Mouse (Mus musculus) neural tube, embryonic 10.5 days (tissue): ENCODE measurements at regions not wholly inside any gene's neighbourhood (a gene's known extent, or its start where the extent isn't known, plus 50 kb on each side); places are given as distances from the start of the nearest gene placed in this dataset.
"Not testable (repeated sequence)": the region's sequence is repeated elsewhere in the genome, so short reads cannot be mapped to it uniquely, and the experiment has no call there.

Experiments
- DNase-seq: peaks from one replicate; pipeline ENCODE4 v3.0.0-alpha.2; 2017; ENCODE audit warnings: low spot score; ENCODE audit errors: extremely low spot score

DNA sequence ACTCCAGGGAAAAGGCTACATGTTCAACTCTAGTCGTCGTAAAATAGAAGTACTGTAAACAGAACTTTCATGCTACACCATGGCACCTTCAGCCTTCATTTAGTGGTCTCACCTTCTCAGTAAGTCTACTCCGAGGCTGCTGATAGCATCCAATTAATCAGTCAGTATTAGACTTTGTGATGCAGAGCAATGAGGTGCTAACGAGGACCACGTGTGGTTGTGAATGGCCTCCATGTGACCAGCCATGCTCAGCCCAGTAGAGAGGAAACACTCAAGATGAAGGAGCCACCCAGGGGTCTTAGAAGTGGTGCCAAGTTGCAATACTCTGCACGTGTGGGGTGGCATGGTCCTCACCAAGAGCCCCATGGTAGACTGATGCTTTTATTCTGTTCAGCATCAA lies 112.2 kb upstream of the Nt5e start:
- DNase-seq: no peak

DNA sequence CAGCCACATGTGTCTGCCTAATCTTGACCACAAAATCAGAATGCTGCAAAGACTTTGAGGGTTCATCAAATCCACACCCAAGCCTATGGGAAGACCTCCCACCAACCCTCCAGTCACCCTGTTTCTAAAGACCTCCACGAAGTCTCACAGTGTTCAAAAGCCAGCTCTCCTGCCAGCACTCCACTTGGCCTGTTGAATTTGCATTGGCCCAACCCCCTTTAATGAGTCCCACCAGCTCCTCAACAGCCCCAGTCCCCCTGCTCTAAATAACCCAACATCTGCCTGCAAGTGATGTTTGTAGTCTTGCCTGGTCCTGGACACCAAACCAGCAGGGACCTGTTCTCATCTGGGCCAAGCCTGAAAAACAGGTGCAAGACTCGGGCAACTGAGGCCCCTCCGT lies 106.6 kb upstream of the Nt5e start:
- no peak for DNase-seq

DNA sequence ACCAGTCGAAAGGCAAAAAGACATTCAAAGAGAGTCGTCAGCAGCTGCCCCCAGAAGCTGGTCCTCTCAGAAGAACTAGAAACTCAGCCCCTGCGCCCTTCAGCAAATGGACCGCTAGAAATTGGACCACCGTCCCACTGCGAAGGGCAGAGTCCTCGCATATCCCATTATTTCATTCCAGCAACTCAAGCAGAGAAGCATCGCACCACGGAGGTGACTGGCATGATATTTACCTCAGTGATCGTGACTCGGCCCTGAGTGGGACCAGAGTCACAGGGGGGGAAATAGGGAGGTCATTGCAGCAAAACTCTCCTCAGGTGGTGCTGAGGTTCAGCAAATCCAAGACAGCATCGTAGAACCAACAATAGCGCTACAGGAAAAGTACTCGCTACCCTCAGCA lies 105.7 kb upstream of the Nt5e start:
- no peak for DNase-seq

DNA sequence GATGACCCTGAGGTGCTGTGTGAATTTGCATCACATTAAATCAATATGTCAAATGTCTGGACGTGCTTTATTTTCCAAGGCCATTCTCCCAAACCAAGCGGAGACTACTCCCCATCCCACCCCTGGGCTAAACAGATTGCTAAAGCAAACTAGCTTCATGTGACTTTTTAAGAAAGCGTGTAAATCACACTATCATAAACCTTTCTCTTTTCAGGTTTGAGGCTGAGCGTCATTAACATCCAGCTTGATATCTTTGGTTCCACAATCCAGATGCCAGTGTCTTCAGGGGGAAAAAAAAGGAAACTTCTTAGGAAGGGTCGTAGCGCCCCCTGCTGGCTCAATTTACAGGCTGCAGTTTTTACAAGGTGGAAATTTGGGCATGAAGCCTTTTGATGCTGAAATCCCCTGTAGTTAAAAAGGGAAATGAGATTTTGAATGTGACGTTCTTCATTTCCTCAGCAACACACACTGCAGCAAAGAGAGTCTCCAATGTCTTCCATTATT lies 105.1 kb upstream of the Nt5e start:
- peak; percentile 79 for DNase-seq

DNA sequence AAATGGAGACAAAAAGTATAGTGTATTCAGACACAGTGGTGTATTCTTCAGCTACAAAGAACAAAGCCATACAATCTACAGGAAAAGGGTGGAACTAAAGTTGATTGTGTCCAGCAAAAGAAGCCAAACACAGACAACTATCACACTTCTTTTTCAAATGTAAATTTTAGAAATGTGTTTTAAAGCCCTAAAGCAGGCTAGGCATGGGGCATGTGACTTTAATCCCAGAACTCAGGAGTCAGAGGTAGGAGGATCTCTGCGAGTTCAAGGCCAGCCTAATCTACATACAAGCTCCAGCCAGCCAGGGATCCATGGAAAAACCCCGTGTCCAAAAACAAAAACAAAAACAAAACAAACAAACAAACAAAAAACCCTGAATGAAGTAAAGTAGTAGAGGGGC lies 89.9 kb upstream of the Nt5e start:
- no peak for DNase-seq

DNA sequence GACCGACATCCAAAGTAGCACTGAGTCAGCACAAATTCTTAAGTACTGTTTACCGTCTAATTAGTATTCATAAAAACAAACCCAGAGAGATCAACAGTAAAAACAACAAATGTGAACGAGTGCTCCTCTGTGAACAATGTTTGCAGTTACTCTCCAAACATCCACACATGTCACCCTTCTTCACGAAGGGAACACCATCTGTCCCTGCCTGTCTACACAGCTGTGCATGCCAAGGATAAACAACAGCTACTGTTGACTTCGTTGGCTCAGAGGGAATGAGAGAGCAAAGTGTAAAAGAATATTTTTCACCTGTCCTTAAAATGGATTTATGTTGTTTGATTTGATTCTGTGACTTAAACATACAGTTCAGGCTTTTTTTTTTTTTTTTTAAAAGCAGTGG lies 88.7 kb upstream of the Nt5e start:
- DNase-seq: no peak

DNA sequence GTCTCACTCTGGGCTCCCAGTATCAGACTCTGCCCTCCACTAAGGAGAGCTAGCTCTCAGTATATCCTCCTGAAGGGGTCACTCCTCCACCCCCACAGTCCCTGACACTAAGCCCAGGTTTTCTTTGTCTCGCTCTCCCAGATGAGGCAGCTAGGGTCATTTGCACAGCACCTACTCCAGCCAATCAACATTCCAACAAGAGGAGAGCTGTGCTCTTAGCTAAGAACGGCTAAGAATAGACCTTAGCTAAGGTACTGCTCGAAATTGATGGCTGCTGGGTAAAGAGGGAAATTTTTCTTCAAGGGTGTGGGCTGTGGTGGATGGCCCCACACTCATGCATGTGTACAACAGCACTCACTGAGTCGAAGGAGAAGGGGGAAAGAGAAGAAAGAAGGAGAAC lies 86.3 kb upstream of the Nt5e start:
- DNase-seq: no peak

DNA sequence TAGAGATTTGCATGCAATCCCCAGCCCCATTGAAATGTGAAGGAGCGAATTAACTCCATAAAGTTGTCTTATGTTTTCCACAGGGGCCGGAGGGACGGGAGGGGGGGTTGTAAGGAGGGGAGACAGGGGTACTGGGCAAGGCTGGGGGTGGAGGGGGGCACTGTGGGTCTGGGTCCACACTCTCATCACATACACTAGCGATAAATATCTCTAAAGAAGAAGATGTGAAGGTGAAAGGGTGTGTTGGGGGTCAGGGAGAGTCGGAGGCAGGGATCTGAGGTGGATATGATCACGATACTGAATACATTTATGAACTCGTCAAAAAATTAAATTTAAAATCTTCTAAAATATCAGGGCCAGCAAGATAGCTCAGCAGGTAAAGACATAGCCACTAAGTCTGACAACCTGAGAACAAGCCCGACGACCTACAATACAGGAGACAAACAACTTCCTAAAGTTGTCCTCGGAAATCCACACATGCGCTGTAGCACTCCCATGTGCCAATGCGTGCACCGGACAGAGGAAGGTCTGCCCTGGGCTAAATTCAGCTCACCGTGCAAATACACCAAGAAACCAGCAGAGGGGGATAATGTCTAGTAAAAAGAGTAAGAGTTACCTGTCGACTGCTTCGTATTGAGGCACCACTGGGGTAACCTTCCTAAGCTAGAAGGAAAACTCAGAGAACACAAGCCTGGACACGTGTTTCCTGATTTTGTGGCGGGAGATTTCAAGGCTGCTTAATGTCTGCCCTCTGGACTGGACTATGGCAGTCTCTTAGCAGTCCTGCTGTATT lies 85.6 kb upstream of the Nt5e start:
- peak; percentile 77 for DNase-seq

DNA sequence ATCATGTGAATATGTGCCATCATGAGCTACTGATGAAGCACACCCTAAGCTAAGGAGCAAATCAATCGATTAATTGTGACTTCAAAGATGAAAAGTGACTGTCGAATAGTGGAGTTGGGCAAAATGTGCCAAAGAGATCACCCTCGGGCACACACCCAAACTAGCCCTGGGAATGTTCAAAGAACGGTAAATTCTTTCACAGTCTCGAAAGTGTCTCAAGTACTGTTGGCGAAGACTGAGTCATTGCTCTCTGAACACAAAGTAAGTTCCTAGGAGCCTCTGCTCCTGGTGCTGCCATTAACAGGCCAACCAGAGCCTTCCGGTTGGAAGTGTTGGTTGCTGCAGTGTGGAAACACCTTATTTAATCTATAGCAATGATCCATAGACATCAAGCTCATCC lies 84.5 kb upstream of the Nt5e start:
- DNase-seq: no peak

DNA sequence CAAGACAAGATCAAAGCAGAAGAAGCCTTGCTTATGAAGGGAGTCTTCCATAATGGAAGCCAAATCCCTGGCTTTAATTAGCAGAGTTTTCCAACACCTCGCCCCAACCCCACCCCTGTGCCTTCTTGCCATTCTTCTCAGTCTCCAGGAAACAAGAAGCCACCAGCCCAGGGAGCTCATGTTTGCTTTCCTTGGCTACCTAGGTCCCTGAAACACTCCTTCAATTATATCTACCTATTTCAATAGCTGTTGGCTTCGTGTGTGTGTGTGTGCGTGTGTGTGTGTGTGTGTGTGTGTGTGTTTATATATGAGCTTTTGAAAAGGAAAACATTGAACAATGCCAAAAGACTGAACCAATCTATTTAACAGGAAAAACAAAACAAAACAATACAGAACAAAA lies 82.5 kb upstream of the Nt5e start:
- DNase-seq: no peak

DNA sequence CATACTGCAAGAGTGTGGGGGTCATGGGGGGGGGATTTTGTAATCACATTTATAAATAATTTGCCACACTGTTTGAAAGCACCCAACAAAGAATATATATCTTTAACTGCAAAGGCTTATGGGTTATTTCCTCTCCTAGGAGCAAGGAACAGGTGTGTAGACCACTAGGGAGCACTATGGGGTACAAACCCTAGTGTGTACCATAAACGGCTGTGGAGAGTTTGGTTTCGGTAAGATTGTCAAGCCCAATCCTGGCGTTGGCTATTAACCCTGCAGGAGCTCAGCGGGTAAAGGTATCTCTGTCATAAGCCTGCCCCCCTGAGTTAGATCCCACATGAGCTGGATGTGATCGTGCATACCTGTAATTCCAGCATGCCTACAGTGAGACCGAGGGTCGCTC lies 71.0 kb upstream of the Nt5e start:
- no peak for DNase-seq

DNA sequence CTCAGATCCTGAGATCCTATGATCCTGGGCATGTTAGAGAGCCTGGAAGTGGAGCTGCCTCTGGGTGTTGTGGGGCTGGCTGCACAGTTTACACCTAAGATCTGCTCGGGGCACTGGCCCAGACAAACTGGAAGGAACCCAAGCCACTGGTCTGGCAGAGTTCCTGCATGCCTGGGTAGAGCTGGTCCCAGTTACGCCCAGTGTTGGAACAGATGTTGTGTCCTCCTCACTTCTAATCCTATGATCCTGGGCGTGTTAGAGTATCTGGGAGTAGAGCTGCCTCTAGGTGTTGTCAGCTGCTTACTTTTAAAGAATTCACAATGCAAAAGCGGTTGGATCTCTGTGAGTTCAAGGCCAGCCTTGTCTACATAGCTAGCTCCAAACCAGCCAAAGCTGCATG lies 67.4 kb upstream of the Nt5e start:
- DNase-seq: no peak

DNA sequence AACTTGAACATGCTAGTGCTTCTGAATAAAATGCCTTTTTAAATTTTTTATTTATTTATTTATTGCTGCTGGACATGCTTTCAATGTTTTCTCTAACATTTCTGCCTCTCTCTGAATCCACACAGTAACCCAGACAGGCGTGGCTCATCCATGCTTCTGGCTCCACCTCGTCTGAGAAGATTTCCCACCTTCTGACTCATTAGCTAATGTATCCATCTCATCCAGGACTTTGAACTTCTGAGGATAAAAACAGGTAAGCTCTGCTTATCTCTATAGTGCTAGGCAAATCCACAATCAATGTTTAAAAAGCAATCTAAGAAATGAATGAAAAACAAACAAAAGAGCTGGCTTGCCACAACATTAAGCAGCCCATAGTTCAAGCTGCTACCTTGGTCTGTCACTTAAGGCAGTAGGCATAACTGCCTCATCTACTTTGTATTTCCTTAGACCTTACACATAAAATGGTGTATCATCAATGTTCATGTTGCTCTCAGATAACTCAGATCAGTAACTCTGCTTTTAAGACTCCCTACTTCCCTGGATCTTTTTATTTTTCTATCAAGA lies 66.8 kb upstream of the Nt5e start:
- no peak for DNase-seq

DNA sequence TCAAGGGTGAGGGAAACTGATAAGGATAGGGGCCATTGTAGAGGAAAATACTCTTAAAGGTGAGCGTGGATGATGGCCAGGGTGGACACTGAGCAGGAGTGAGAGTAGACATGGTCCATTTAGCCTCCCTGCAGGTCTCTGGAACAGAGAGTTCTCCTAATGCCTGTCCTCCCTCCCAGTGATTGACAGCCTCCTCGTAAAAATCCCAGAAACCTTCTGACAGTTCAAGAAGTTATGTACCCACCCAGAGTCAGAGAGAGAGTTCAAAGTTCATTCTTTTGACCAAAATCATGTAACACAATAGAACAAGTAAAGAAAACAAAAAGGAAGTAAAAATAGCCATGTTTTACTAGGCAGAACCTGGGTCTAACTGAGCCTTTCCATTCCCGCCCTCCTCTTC lies 64.5 kb upstream of the Nt5e start:
- no peak for DNase-seq

DNA sequence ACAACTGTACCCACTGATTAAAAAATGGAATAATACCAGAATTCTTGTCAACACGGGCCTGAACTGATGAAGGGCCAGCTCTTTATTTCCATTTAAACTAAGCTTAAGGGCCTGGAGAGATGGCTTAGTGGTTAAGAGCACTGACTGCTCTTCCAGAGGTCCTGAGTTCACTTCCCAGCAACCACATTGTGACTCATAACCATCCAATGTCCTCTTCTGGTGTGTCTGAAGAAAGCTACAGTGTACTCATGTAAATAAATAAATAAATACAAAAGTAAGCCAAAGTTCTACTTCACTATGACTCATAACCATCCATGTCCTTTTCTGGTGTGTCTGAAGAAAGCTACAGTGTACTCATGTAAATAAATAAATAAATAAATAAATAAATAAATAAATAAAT lies 60.7 kb upstream of the Nt5e start:
- not testable (repeated sequence) for DNase-seq

DNA sequence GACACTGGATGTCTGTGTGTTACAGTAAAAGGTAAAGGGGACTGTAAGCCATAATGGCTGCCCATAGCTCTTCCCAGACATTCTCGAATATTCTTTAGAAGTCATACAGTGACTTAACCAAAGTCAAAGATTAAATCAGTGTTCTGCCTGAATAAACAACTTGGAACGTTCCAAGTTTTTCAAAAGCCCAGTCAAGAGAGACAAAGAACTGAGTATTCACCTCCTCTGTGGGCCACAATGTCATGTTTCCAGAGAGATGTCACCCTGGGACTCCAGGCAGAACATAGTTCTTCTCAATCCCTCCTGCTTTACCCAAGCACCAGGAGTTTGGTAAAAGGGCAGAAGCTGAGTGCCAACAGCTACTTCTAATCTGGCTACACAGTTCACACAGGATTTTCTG lies 58.2 kb upstream of the Nt5e start:
- DNase-seq: no peak

DNA sequence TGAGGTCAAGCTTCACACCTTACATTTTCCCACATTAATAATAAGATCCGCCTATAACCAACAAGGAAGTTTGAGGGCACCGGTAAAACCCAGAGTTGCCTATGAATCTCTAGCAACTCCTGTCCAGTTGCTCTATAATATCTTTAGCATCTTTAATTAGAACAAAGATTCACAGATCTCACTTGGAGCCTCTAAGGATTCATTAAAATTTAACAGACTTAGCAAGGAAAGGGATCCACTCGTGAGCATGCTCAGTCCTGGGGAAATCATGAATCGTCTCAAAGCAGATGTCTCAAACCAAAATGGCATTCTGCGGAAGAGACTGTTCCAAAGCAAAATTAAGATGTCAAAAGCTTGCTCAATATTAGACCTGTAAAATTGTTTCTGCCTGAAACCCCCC lies 57.8 kb upstream of the Nt5e start:
- no peak for DNase-seq

DNA sequence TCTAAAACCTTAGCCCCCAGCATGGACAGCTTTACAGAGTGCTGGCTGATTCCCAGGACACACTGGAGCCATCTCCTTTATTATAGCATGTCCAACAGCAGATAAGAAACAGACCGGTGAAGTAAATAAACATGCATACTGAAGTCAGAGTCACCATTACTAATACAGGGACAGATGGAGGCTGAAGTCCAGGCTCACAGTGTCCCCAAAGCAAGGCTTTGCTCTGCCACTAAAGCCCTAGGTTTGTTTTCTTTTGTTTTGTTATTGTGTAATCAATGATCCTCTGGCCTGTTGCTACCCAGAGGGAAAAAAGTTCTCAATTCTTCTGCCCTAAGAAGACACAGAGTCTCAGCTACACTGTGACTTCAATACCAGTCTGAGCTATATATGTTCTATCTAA lies 56.2 kb upstream of the Nt5e start:
- no peak for DNase-seq

DNA sequence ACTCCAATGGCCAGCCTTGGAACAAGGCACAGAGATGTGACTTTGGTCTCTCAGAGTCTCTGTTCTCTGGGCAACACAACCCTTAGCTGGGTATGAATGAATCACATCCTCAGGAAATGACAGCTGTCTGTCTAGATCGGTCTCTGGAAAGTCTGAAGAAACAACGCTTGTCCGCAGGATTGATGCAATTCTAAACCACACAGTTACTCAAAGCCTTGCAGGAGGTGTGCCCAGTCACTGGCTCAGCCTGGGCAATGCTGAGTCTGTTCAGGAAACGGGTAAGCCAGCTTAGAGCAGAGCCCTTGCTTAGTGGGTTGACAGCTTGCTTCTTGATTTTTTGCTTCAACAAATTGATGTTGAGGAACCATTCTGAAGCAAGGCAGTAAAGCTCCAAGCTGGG lies 53.7 kb upstream of the Nt5e start:
- no peak for DNase-seq

DNA sequence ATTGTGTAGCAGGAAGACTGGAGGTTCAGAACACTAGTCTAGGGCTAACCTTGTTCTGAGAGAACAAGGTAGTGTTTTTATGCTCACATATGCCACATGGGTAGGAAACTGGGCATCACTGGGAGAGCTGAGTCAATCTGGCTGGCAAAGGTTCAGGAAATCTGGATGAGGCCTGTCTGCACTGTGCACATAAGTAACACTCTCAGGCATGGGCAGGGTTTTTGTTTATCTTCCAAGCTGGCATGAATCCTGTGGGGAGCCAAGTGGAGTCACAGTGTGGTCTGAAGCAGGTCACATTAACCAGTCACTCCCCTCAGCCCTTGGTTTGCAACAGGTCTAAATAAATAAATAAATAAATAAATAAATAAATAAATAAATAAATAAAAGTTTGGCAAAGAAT lies 53.0 kb upstream of the Nt5e start:
- no peak for DNase-seq

DNA sequence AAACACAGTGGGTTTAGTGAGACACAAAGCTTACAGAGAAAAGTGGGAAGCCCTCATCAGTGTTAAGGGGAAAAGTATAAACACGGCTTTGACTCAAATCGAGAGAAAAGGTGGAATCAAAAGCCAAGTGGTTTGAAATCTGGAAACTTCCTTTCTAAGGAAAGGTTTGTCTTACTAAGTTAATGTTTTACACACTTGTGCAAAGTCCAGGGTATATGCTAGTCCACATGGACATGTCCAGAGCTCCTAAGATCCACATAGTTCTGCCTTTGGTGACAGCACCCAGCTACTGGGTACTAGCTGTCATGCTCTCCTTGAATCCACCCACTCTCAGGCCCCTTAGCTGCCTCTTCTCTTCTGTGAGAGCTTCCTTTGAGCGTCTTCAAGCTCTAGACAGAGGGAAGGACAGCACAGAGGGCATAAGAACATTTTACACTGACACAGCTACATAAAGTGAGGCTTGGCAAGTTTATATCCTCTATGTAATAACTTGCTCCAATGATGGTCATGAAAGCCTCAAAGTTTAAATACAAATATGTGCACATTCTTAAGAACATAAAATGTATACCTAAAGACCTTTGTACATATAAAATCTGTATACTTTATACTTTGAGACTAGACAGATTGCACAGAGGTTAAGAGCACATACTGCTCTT lies 52.2 kb upstream of the Nt5e start:
- DNase-seq: no peak

DNA sequence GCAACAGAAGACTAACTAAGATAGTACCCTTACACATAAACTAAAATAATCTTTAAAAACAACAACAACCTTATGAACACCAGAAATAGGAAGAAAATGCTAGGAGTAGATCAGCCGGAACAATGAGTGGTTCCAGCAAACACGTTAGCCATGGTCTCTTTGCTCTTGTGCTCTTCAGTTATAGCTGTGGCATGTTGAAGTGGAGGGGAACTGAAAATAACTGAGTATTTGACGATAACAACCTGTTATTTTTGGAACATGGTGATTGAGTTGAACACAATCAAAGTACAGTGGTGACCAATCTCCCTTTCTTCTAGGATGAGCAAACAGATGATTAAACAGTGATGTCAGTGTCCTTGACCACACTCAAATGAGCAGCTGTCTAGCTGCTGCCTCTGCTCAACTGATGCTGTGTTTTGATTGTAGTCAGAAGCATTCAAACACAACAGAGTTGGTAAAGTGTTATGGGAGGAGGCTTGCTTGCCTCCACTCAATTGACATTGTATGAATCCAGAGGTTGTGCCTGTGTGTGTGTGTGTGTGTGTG lies 50.9 kb upstream of the Nt5e start:
- no peak for DNase-seq

DNA sequence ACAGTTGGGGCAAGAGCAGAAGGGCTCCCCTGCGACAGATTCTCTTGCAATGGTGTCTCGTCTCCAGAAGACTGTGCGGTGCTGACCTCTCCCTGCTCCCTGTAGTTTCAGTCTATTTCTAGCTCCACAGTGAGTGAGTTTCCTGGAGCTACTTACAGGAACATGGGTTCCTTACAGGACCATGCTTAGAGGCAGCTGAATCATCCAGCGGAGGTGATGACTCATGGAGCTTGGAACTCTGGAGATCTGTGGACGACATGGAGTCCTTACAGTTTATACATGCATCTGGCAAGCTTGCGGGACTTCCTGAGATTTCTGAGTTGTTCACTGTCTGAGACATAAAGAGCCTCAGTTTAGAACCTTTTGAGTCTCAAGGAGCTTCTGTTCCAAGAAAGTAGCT lies 50.0 kb upstream of the Nt5e start:
- DNase-seq: no peak
